8 mouse cellular contexts compared by ENCODE assay signal in the genomic region with DNA sequence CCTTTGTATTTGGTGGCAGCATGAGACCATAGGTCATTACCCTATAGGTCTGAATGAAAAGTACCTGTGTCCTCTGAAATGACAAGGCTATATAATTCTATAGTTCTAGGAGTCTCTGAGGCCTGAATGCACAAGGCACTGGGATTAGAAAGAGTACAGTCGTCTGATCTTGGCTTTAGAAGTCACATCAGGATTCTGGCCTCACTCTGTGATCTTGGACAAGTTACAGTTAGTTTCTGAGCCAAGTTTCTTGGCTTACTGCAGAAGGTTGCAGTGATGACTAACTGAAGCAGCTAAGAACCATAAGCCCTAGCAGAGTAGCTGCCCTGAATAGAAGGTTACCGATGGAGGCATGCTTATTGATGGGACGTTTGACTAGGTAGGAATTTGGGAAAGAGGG. TPM values are rescaled to one million over a fixed set of nuclear protein-coding genes. Genes with fewer than 3 reads are reported as not detected.
DNase-seq lines count a peak whose midpoint lies in the region; ATAC-seq and TF ChIP-seq lines count a peak whose summit lies in the region.

No protein-coding gene starts in this region.

- no peaks in the 10 kb centered on the region; the same call in 1 of the 2 replicates for H3K9me3 ChIP-seq in ES-Bruce4 (replicated peaks; ENCODE audit: control insufficient read depth, insufficient read depth, low read length, poor library complexity, severe bottlenecking)
- H3K9me3 ChIP-seq in forebrain, postnatal 0 days (ENCODE audit: low read length): no peaks in the 10 kb centered on the region
- H3K9me3 ChIP-seq in kidney, embryonic 15.5 days (replicated peaks): no peaks in the 10 kb centered on the region
- no peaks in the 10 kb centered on the region for H3K9me3 ChIP-seq in midbrain, postnatal 0 days (ENCODE audit: low read length)

- H3K4me2 ChIP-seq in forebrain, postnatal 0 days (ENCODE audit: low read depth): peak overlapping the region; percentile 64
- H3K4me2 ChIP-seq in kidney, embryonic 15.5 days: peak overlapping the region; percentile 85
- peak overlapping the region; percentile 80 for H3K4me2 ChIP-seq in midbrain, postnatal 0 days (ENCODE audit: low read depth, low read length, poor library complexity, severe bottlenecking)

- H3K4me1 ChIP-seq in ES-Bruce4 (ENCODE audit: control insufficient read depth, insufficient read depth, low read length): peaks cover 4% of the 10 kb centered on the region
- peaks cover 9% of the 10 kb centered on the region for H3K4me1 ChIP-seq in forebrain, postnatal 0 days (ENCODE audit: insufficient read depth)
- peaks cover 26% of the 10 kb centered on the region for H3K4me1 ChIP-seq in kidney, embryonic 15.5 days
- H3K4me1 ChIP-seq in midbrain, postnatal 0 days (ENCODE audit: insufficient read depth, low read length): 0 out of 2 replicates have a peak, but pooled peaks cover 4% of the 10 kb centered on the region

- no peak overlapping the region for H3K4me3 ChIP-seq in ES-Bruce4 (ENCODE audit: low read depth, low read length)
- no peak overlapping the region for H3K4me3 ChIP-seq in forebrain, postnatal 0 days (ENCODE audit: low read depth, low read length)
- peak overlapping the region; percentile 74 for H3K4me3 ChIP-seq in kidney, embryonic 15.5 days (replicated peaks)
- H3K4me3 ChIP-seq in midbrain, postnatal 0 days (ENCODE audit: low read depth, low read length): no peak overlapping the region

- TF ChIP-seq POLR2A in ES-Bruce4 (IDR thresholded peaks at IDR 0.05; ENCODE audit: insufficient read depth, low read length): no peak

- no peak for ATAC-seq in forebrain, postnatal 0 days
- no peak for ATAC-seq in kidney, embryonic 15.5 days (replicated peaks; ENCODE audit: low FRiP score)
- no peak for ATAC-seq in midbrain, postnatal 0 days (ENCODE audit: low FRiP score)

- H3K27me3 ChIP-seq in ES-Bruce4 (ENCODE audit: control insufficient read depth, insufficient read depth, low read length, poor library complexity, severe bottlenecking): no peaks in the 10 kb centered on the region
- H3K27me3 ChIP-seq in forebrain, postnatal 0 days (ENCODE audit: insufficient read depth, low read length): no peaks in the 10 kb centered on the region
- no peaks in the 10 kb centered on the region for H3K27me3 ChIP-seq in kidney, embryonic 15.5 days
- H3K27me3 ChIP-seq in midbrain, postnatal 0 days (ENCODE audit: insufficient read depth, low read length): no peaks in the 10 kb centered on the region

- 37% methylated on average over 3 of the region's 3 CpGs for WGBS in forebrain, postnatal 0 days
- WGBS in kidney, embryonic 15.5 days: 22% methylated on average over 3 of the region's 3 CpGs
- 29% methylated on average over 3 of the region's 3 CpGs for WGBS in midbrain, postnatal 0 days

- peaks cover 18% of the 10 kb centered on the region for H3K36me3 ChIP-seq in ES-Bruce4 (ENCODE audit: control insufficient read depth, insufficient read depth, low read length, poor library complexity, severe bottlenecking)
- no peaks in the 10 kb centered on the region for H3K36me3 ChIP-seq in forebrain, postnatal 0 days (ENCODE audit: insufficient read depth)
- no peaks in the 10 kb centered on the region for H3K36me3 ChIP-seq in kidney, embryonic 15.5 days
- no peaks in the 10 kb centered on the region for H3K36me3 ChIP-seq in midbrain, postnatal 0 days (ENCODE audit: insufficient read depth, low read length)

- no peak for TF ChIP-seq CTCF in ES-Bruce4 (IDR thresholded peaks at IDR 0.05; ENCODE audit: low read depth, low read length)
- TF ChIP-seq CTCF in forebrain, postnatal 0 days (IDR thresholded peaks at IDR 0.05; ENCODE audit: low read depth): no peak
- TF ChIP-seq CTCF in midbrain, postnatal 0 days (IDR thresholded peaks at IDR 0.05): no peak

- peak overlapping the region; percentile 19; the same call in 1 of the 2 replicates for H3K27ac ChIP-seq in ES-Bruce4 (ENCODE audit: insufficient read depth, low read length)
- no peak overlapping the region for H3K27ac ChIP-seq in forebrain, postnatal 0 days (ENCODE audit: low read depth, low read length)
- peak overlapping the region; percentile 99 for H3K27ac ChIP-seq in kidney, embryonic 15.5 days
- no peak overlapping the region for H3K27ac ChIP-seq in midbrain, postnatal 0 days (ENCODE audit: low read depth, low read length)

- peak overlapping the region; percentile 88; the same call in 1 of the 2 replicates for H3K9ac ChIP-seq in ES-Bruce4 (ENCODE audit: low read depth, poor library complexity, severe bottlenecking)
- no peak overlapping the region for H3K9ac ChIP-seq in forebrain, postnatal 0 days
- H3K9ac ChIP-seq in kidney, embryonic 15.5 days: peak overlapping the region; percentile 2; the same call in 1 of the 2 replicates
- no peak overlapping the region for H3K9ac ChIP-seq in midbrain, postnatal 0 days (replicated peaks; ENCODE audit: low read length, poor library complexity, severe bottlenecking)

- peak; percentile 8 for DNase-seq in adrenal gland, adult 8-10 months
- DNase-seq in adrenal gland, postnatal 25 days: no peak
- peak; percentile 27 for DNase-seq in forebrain, postnatal 0 days
- peak; percentile 74 for DNase-seq in midbrain, postnatal 0 days (ENCODE audit: low spot score)
- no peak for DNase-seq in ovary, postnatal 36 days (ENCODE audit: low spot score)
- no peak for DNase-seq in right cerebral cortex, postnatal 10 days (ENCODE audit: low spot score in 2 of 2)

- no peak for TF ChIP-seq EP300 in ES-Bruce4 (IDR thresholded peaks at IDR 0.05; ENCODE audit: insufficient read depth, low read depth, low read length)

RNA-seq across cellular contexts. Expression of a gene that starts 1.8 kb away (rescaled TPM):
- 10 to 100 TPM; 11.0 to 20.7 (median 14.5) TPM for total RNA-seq in adrenal gland, adult 8-10 months (2022)
- 10.6 and 11.1 TPM in 2 replicates for total RNA-seq in adrenal gland, postnatal 25 days (2021)
- polyA plus RNA-seq in ES-Bruce4 (2011; ENCODE audit: insufficient read depth, insufficient read length, low read depth, missing spikeins): 38.8 and 40.5 TPM in 2 replicates
- total RNA-seq in forebrain, postnatal 0 days (2014; rRNA removed): 15.7 and 20.8 TPM in 2 replicates
- polyA plus RNA-seq in forebrain, postnatal 0 days (2015; fragmentation: Nextera tagmentation; extraction: Ambion mirVana): 11.6 and 12.5 TPM in 2 replicates
- polyA plus RNA-seq in kidney, embryonic 15.5 days (2015; fragmentation: Nextera tagmentation; extraction: Ambion mirVana): 20.9 and 22.7 TPM in 2 replicates
- 20.1 and 22.1 TPM in 2 replicates for total RNA-seq in midbrain, postnatal 0 days (2014; rRNA removed)
- 12.8 and 14.3 TPM in 2 replicates for polyA plus RNA-seq in midbrain, postnatal 0 days (2015; fragmentation: Nextera tagmentation; extraction: Ambion mirVana)

RNA-seq across cellular contexts. Expression of a gene that starts 2.0 kb away (rescaled TPM):
- 1 to 10 TPM; 1.1 to 2.6 (median 1.5) TPM for total RNA-seq in adrenal gland, adult 8-10 months (2022)
- total RNA-seq in adrenal gland, postnatal 25 days (2021): 1.6 and 1.7 TPM in 2 replicates
- polyA plus RNA-seq in ES-Bruce4 (2011; ENCODE audit: insufficient read depth, insufficient read length, low read depth, missing spikeins): 64.5 and 69.3 TPM in 2 replicates
- total RNA-seq in forebrain, postnatal 0 days (2014; rRNA removed): 4.2 and 5.1 TPM in 2 replicates
- polyA plus RNA-seq in forebrain, postnatal 0 days (2015; fragmentation: Nextera tagmentation; extraction: Ambion mirVana): 3.2 and 3.3 TPM in 2 replicates
- polyA plus RNA-seq in kidney, embryonic 15.5 days (2015; fragmentation: Nextera tagmentation; extraction: Ambion mirVana): 12.2 and 16.7 TPM in 2 replicates
- 3.4 and 3.7 TPM in 2 replicates for total RNA-seq in midbrain, postnatal 0 days (2014; rRNA removed)
- 2.2 and 2.4 TPM in 2 replicates for polyA plus RNA-seq in midbrain, postnatal 0 days (2015; fragmentation: Nextera tagmentation; extraction: Ambion mirVana)

Comparison
In these comparisons a context has a peak if more than half of its experiments do, and no peak if none do; other contexts are left out.
1. DNase-seq: peak in adrenal gland, adult 8-10 months (single experiment), forebrain, postnatal 0 days (single experiment) and midbrain, postnatal 0 days (single experiment); none in adrenal gland, postnatal 25 days (single experiment), ovary, postnatal 36 days (single experiment) and right cerebral cortex, postnatal 10 days (0 of 2).
2. H3K27ac ChIP-seq: peak in ES-Bruce4 (single experiment) and kidney, embryonic 15.5 days (single experiment); none in forebrain, postnatal 0 days (single experiment) and midbrain, postnatal 0 days (single experiment).
3. H3K9ac ChIP-seq: peak in ES-Bruce4 (single experiment) and kidney, embryonic 15.5 days (single experiment); none in forebrain, postnatal 0 days (single experiment) and midbrain, postnatal 0 days (single experiment).
4. Peak in every context shown above with its lines, with median percentiles within 50 percentile points of each other: H3K4me2 ChIP-seq.